Mouse (Mus musculus): ENCODE measurements around the gene Abr.

- TF ChIP-seq POLR2A (IDR thresholded peaks at IDR 0.05; ENCODE audit: low read depth, low read length) (no peak), CTCF (IDR thresholded peaks at IDR 0.05; ENCODE audit: extremely low read depth, insufficient read length, insufficient replicate concordance, low read depth, low read length) (no peak)
Observed at GRCm38 (mm10) chr11:76415001-76415400, 207.1 kb downstream of the Abr start.
